Mouse (Mus musculus): ENCODE measurements around the gene Unc119. TPM values are rescaled to one million over a fixed set of nuclear protein-coding genes. Genes with fewer than 3 reads are reported as not detected.

The Unc119 gene
- polyA plus RNA-seq (2012; rRNA removed) = 27.1 and 31.2 TPM in 2 replicates

- no peak for DNase-seq (ENCODE audit: low read depth, low spot score)
- 3% methylated on average over 65 of the region's 66 CpGs for WGBS
Observed at GRCm38 (mm10) chr11:78343381-78344327, at the start of gene Unc119. TSS of gene Unc119 (plus strand) at chr11:78343482.

GRCm38 (mm10) chr11:78294585-78294984 is 48.7 kb upstream of the Unc119 start:
- no peak for DNase-seq (ENCODE audit: low read depth, low spot score)
- WGBS = 88% methylated on average over 6 of the region's 6 CpGs

DNA sequence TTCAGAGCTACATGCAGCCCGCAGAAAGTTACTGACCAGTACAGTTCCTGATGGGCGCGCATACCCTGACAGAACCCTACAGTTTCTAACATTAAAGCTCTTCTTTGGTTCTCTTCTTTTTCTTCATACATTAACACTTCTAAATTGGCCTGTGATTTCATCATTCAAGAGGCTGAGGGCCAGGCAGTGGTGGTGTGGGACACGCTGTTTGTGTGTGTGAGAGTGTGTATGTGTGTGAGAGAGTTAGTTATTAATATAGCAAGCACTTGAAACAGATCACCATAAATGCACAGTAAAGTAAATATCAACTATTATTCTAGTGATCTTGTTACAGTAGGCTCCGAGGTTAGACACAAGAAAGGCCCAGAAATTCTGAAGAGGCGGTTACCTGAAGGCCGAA is 42.4 kb upstream of the Unc119 start:
- DNase-seq (ENCODE audit: low read depth, low spot score) = no peak
- WGBS = 61% methylated on average over 7 of the region's 7 CpGs

DNA sequence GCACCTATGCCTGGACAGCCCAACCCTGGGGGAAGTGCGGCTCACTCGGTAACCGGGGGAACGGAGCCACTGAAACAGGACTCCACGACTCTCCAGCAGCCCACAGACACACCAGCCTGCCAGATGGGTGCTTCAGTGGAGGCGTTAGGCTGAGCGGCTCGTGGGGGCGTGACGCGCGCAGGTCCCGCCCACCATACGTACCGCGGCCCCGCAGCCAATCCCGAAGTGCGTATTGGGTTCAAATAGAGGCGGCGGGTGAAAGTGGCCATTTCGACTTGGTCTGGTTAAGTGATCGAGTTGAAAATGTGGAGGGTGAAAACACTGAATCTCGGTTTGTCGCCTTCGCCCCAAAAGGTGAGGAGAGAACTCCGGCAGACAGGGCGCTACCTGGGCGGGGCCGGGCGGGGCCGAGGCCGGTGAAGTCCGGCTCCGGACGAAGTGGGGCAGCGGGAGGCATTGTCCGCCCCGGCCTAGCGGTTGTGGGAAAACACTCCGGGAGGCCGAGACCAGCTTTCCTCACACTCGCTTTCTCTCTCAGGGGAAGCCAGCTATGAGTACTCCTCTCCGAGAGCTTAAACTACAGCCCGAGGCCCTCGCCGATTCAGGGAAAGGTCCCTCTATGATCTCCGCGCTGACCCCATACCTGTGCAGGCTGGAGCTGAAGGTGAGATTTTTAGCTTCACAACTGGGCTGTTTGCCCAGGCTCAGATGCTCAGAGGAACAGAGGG is 41.8 kb upstream of the Unc119 start, which contains the start of gene Spag5:
Spag5 (plus strand) TSS at position 173 of the 728 bp plus-strand sequence.
- WGBS = under 1% methylated on average over 49 of the region's 49 CpGs
- DNase-seq (ENCODE audit: low read depth, low spot score) = peak; percentile 46

- no peak for DNase-seq (ENCODE audit: low read depth, low spot score)
- 88% methylated on average over 4 of the region's 4 CpGs for whole genome bisulfite sequencing
Observed at GRCm38 (mm10) chr11:78305272-78305671, 38.0 kb upstream of the Unc119 start.

DNA sequence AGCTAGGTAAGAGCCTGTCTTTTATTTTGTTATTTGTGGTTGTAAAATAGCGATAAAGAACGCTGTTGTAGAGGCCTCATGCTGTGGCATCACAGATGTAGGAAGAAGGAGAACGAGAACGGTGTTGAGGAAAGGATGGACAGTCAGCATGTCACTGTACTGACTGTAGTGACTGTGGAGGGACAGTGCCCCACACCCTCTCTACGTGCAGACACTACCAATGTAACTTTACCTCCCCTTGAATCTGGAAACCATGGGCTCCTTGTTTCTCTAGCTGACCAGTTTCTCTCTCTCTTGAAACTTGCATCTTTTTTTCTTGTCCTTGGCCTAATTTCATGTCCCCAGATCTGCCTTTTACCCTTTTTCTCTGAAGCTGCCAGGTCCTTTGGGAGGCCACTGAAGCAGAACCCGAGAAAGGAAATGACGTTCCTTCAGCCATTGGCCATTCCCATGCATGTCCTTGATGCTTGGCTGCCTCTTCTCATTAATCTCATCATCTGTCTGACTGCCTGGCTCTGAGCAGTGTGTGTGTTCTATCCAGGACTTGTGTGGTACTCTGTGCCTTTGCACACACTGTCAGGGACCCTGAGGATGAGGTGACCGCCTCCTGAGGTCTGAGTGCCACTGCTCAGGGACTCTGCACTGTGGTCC is 32.3 kb upstream of the Unc119 start:
- 92% methylated on average over 8 of the region's 8 CpGs for WGBS
- DNase-seq (ENCODE audit: low read depth, low spot score) = no peak

GRCm38 (mm10) chr11:78313662-78314061 is 29.6 kb upstream of the Unc119 start:
- WGBS = 99% methylated on average over 2 of the region's 2 CpGs
- no peak for DNase-seq (ENCODE audit: low read depth, low spot score)

GRCm38 (mm10) chr11:78318411-78318810 is 24.9 kb upstream of the Unc119 start:
- WGBS = 87% methylated on average over 2 of the region's 2 CpGs
- no peak for DNase-seq (ENCODE audit: low read depth, low spot score)

DNA sequence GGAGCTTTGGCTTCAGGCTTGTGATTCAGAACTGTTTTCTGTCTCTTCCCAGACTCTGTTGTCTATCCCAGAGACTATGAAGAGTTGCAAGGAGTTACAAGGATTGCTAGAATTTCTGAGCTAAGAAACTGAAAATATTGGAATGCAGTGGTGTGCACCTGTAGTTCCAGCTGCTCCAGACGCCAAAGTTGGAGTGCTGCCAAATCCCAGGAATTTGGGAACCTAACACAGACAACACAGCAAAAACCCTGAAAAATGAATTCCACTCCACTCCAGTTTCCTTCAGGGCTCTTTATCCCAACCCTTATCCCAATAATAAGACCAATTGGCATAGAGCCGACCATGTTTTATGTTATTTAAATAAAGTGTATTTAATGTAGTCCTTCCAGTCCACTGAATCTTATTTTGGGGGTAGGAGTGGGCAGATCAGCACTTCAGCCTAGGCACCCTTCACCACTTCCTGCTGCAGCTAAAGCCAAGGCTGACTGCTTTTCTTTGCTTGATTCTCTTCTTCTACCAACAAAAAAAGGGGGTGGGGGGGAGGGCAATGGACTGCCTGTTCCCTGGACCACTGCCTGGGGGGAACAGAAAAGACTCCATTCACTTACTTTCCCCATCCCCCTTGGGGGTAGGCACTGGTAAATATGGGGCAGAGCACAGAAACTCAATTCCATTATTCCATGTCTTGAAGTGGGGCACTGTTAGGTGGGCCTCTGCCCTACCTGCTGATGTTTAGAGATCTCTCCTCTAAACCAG is 21.0 kb upstream of the Unc119 start:
- 28% methylated on average over 2 of the region's 2 CpGs for WGBS

DNA sequence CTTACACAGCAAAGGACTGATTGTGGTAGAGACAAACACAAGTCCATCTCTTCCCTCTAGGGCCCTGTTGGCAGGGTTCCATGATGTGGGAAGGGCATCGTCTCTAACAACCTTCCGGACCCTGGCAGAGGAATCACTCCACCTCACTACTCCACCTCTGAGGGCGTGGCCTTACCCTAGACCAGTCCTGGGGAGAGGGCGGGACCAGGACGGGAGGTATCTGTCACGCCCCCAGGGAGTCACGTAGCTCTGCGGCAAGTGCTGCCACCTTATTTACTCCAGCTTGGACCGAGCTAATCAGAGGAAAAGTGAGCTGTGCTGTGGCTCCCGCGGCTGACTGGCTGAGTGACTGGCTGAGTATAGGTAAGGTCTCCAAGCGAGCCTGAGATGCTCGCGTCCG is 20.4 kb upstream of the Unc119 start, which contains the start of gene Aldoc:
Aldoc (plus strand) TSS at position 109 of the 400 bp plus-strand sequence.
- 6% methylated on average over 15 of the region's 15 CpGs for WGBS

More for the DNA sequence above, 21.0 kb upstream of the Unc119 start:
- no peak for DNase-seq (ENCODE audit: low read depth, low spot score)

DNA sequence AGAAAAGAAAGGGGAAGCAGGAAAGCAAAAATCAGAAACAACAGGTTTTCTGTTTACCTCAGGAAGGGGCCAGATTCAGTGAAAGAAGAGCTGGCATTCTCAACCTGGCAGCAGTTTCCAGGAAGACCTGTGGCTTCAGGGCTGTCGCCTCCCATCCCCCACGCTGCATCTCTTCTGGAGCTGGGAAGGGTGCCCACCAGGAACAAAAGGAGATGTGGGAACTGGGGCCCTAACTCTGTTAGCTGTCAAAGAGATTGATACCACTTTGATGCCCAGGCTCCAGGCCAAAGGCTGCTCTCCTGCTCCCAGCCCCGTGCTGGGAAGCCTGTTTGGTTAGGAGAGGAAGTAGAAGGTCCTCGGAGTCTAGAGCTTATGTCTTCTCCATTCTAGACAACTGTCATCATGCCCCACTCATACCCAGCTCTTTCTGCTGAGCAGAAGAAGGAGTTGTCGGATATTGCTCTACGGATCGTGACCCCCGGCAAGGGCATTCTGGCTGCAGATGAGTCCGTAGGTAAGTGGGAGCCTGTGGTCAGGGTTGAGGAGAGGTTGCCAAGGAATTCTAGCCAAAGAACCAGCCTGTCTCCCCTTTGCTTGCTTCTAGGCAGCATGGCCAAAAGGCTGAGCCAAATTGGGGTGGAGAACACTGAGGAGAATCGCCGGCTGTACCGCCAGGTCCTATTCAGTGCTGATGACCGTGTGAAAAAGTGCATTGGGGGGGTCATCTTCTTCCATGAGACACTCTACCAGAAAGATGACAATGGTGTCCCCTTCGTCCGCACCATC is 19.1 kb upstream of the Unc119 start:
- no peak for DNase-seq (ENCODE audit: low read depth, low spot score)
- WGBS = 89% methylated on average over 15 of the region's 15 CpGs

More for the DNA sequence above, 20.4 kb upstream of the Unc119 start, which contains the start of gene Aldoc:
- peak; percentile 96 for DNase-seq (ENCODE audit: low read depth, low spot score)

DNA sequence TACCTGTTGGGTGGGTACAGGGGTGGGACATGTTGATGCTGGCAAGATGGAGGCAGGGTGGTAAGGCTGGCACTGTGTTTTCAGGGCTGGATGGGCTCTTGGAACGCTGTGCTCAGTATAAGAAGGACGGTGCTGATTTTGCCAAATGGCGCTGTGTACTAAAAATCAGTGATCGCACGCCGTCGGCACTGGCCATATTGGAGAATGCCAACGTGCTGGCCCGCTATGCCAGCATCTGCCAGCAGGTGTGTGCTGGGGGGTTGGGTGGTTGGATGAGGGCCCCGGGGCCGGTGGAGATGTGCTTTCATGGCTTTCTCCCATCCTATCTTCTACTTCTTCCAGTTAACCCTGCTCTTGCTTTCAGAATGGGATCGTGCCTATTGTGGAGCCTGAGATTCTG is 18.3 kb upstream of the Unc119 start:
- WGBS = 94% methylated on average over 12 of the region's 12 CpGs
- no peak for DNase-seq (ENCODE audit: low read depth, low spot score)

DNA sequence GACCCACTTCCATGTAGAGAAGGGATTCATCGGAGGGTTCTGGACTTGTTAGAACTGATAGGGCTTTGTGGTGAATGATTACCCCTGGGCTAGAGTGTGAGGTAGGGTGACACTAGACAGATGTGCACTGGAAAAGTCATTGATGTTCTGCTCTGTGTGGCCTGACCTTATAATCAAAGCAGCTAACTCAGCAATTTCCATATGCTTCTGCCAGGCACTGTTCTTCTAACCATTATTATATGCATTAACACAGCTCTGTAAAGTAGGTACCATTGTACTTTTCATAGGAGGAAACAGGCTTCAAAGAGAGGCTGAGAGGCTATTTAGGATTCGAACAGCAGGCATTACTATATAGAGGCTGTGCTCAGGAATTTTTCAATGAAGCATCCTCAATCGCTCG is 16.1 kb upstream of the Unc119 start:
- no peak for DNase-seq (ENCODE audit: low read depth, low spot score)
- 93% methylated on average over 4 of the region's 4 CpGs for WGBS

DNA sequence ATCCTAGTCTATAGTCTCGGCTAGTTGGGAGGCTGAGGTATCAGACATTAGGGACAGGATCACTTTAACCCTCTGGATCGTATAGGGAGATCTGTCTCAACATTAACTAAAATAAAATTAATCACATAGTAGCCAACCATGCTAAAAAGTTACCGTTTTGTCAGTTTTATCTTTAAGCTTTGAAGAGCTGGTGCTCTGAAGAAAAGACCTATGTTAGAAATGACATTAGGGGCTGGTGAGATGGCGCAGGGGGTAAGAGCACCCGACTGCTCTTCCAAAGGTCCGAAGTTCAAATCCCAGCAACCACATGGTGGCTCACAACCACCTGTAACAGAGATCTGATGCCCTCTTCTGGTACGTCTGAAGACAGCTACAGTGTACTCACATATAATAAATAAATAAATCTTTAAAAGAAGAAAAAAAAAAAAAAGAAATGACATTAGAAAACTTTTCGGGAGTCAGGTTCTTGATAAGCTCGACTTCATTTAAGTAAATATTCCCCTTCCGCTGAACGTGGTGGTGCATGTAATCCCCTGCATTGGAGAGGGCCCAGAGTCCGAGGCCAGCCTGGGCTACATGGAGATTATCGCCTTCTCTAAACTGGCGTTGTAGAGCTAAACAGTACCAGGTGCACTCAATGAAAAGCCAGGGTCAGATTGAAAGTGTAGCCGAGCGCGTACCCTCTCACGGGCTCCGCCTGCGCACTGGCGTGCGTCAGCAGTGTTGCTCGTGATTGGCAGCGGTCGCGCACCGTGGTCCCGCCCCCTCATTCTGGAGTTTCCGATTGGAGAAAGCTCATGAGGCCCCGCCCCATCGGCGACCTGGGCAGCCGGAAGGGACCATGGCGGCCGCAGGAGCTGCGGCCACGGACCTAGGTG is 15.4 kb upstream of the Unc119 start, which contains the start of gene Pigs:
Pigs (plus strand) TSS at position 782 of the 878 bp plus-strand sequence.
- peak; percentile 81 for DNase-seq (ENCODE audit: low read depth, low spot score)
- 9% methylated on average over 37 of the region's 37 CpGs for WGBS

GRCm38 (mm10) chr11:78328512-78329056 is 14.7 kb upstream of the Unc119 start:
- under 1% methylated on average over 41 of the region's 41 CpGs for WGBS
- DNase-seq (ENCODE audit: low read depth, low spot score) = no peak

DNA sequence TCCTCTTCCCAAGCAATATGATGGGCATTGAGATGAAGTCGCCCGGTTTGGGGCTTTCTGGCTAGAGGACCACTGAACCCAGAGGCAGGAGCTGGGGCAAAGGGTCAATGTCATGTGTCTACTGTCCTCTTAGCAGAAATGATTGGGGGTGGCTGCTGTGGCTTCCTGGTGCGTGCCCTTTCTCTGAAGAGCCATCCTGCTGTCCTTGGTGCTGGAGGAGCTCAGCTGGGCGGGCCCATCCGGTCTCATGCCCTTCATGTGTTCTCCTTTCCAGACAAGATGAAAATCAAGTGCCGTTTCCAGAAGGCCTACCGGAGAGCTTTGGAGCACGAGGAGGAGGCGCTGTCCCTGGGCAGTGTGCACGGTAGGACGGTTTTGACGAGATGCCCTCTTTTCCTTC is 10.6 kb upstream of the Unc119 start:
- no peak for DNase-seq (ENCODE audit: low read depth, low spot score)
- WGBS = 97% methylated on average over 12 of the region's 12 CpGs

- 91% methylated on average over 5 of the region's 5 CpGs for WGBS
- no peak for DNase-seq (ENCODE audit: low read depth, low spot score)
Observed at GRCm38 (mm10) chr11:78333992-78334391, 9.3 kb upstream of the Unc119 start.

All from large intestine, adult 2 months (tissue).